ENCODE assay signal across 17 mouse cellular contexts in the genomic region with DNA sequence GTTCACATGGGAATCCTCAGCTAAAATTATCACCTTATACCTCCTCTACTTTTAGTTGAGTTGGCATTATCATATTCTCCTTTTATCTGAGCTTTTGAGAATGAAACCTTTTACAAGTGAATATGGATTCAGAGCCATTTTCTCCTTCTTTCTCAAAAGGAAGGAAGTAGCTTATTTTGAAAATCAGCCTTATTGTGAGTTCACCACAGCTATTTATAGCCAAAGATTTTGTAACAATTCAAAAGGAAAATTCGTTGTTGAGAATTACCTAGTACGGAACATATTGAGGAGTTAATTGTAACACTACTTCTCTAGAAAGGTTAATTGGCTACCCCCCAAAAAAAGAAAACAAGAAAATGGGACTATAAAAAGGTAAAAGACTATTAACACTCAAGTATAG.
"Had no signal": no experiment of that assay in that cellular context is flagged by ENCODE, and none has a peak within 500 bp of the region (broad histone marks: within the 10 kb centered on the region; RNA-seq: fewer than 3 reads in every experiment).

No protein-coding gene starts in this region.

- H3K27ac ChIP-seq: neural tube, embryonic 12.5 days; neural tube, embryonic 13.5 days; neural tube, embryonic 15.5 days; stomach, embryonic 15.5 days; stomach, postnatal 0 days had no signal

- DNase-seq: retina, postnatal 1 day; right cerebral cortex, adult 18-20 months; right cerebral cortex, postnatal 14 days; right cerebral cortex, postnatal 25 days; right cerebral cortex, postnatal 4 days; spleen, adult 18-20 months; thymus, adult 18-20 months; thymus, adult 2 months; thymus, postnatal 14 days; thymus, postnatal 25 days; thymus, postnatal 36 days; thymus, postnatal 4 days had no signal

- H3K4me3 ChIP-seq: neural tube, embryonic 12.5 days; neural tube, embryonic 13.5 days; neural tube, embryonic 15.5 days; stomach, embryonic 15.5 days had no signal

- H3K4me1 ChIP-seq: neural tube, embryonic 12.5 days; neural tube, embryonic 13.5 days; neural tube, embryonic 15.5 days; stomach, embryonic 15.5 days had no signal
